Mouse (Mus musculus): ENCODE data around the gene Cops9.

- no peak for TF ChIP-seq CTCF (IDR thresholded peaks at IDR 0.05; ENCODE audit: low read depth, low read length)
- no peak for TF ChIP-seq POLR2A (IDR thresholded peaks at IDR 0.05; ENCODE audit: borderline replicate concordance, low read depth, low read length)
Observed at GRCm38 (mm10) chr1:92644916-92645315, 3.1 kb upstream of the Cops9 start.

All from bone marrow macrophage, adult 2 months (primary cell).